Mouse (Mus musculus) limb, embryonic 15.5 days (tissue): Measurements from ENCODE around the gene Kbtbd13. TPM values are rescaled to one million over a fixed set of nuclear protein-coding genes. Genes with fewer than 3 reads are reported as not detected.
A peak's percentile ranks its signal among the peaks of the same experiment; 100 is the strongest.

Source experiments
- ATAC-seq: fragments of 200-750 bp; cut with Nextera tagmentation; 2 replicates; pipeline ENCODE4 v1.8.0; 2017; ENCODE audit warnings: low read depth, moderate TSS enrichment; ENCODE audit not compliant: insufficient number of reproducible peaks, low FRiP score, low TSS enrichment
- H3K27ac ChIP-seq: fragments of 300-500 bp; sonication (generic); 2 replicates; pipeline ENCODE4 v1.5.1; 2015; ENCODE audit warnings: moderate library complexity, mild to moderate bottlenecking, inconsistent platforms
- H3K27me3 ChIP-seq: fragments of 300-500 bp; sonication (generic); 2 replicates; pipeline ENCODE4 v1.6.1; 2015; ENCODE audit warnings: inconsistent platforms
- H3K36me3 ChIP-seq: fragments of 300-500 bp; sonication (generic); 2 replicates; pipeline ENCODE4 v1.6.1; 2015; ENCODE audit warnings: inconsistent platforms
- H3K4me1 ChIP-seq: fragments of 300-500 bp; sonication (generic); 2 replicates; pipeline ENCODE4 v1.6.1; 2015; ENCODE audit warnings: inconsistent platforms
- H3K4me2 ChIP-seq: fragments of 300-500 bp; sonication (generic); 2 replicates; pipeline ENCODE4 v1.6.1; 2015; ENCODE audit warnings: mild to moderate bottlenecking, inconsistent platforms
- H3K4me3 ChIP-seq: fragments of 300-500 bp; sonication (generic); 2 replicates; pipeline ENCODE4 v1.5.1; 2015; ENCODE audit warnings: mild to moderate bottlenecking, inconsistent platforms
- H3K9ac ChIP-seq: fragments of 300-500 bp; sonication (generic); 2 replicates; pipeline ENCODE4 v1.6.1; 2015; ENCODE audit warnings: inconsistent platforms
- H3K9me3 ChIP-seq: fragments of 300-500 bp; sonication (generic); 2 replicates; pipeline ENCODE4 v1.6.1; 2016; ENCODE audit warnings: inconsistent platforms
- WGBS: fragments of 180-500 bp; shearing (Covaris S2); methylation state at CpG from one replicate; pipeline ENCODE4 v1.1.7; 2015; 5-methylcytosine and 5-hydroxymethylcytosine counted together
- polyA plus RNA-seq: library from polyadenylated mRNA; unstranded; fragments of >200 nt; fragmentation: Nextera tagmentation; extraction: Ambion mirVana; gene quantifications from 2 replicates; pipeline ENCODE4 v1.2.1, GENCODE M21; 2015

The Kbtbd13 gene
- polyA plus RNA-seq, 1 experiment from 2014 or later: 1.9 TPM

DNA sequence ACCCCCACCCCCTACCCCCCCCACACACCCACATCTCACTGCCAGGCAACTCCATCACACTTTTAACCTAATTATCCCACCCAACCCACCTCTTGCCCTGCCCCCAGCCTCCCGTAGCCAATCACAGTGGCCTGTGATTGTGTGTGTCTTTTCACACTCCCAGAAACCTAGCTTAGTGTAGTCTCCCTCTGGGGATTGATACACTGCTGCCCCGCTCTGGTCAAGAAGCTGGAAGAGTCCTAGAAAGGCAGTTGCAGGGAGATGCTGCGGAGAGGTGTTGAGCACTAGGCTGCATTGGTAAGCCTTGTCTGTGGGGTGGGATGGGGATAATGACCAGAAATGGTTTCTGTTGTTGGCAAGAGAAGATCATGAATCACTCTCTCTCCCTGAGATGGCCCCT is 26.3 kb upstream of the Kbtbd13 start:
- ATAC-seq: no peak
- 31% methylated on average over 3 of the region's 3 CpGs for WGBS
- no peak overlapping the region for H3K27ac ChIP-seq

DNA sequence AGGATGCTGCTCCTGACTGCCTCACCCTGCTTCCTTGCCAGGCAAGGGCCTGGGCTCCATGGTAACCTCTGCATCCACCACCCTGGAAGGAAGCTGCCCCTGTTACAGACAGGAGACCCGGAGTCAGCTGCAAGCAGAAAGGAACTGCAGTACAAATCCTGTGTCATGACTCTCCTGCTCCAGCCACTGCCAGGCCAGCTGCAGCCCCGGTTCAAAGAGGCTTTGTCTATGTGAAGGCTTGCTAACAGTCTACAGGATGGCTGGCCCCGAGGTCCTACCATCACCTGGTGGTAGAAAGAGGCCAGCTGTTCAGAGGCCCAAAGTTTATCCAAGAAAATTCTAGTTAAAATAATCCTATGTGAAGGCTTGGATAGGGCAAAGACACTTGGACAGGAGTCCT is 19.9 kb upstream of the Kbtbd13 start:
- H3K27ac ChIP-seq: no peak overlapping the region
- no peak overlapping the region for H3K4me2 ChIP-seq
- H3K36me3 ChIP-seq: no peaks in the 10 kb centered on the region
- no peaks in the 10 kb centered on the region for H3K27me3 ChIP-seq
- H3K4me3 ChIP-seq: no peak overlapping the region
- no peak overlapping the region for H3K9ac ChIP-seq
- no peak for ATAC-seq
- H3K9me3 ChIP-seq: no peaks in the 10 kb centered on the region
- 63% methylated on average over 3 of the region's 3 CpGs for WGBS
- no peaks in the 10 kb centered on the region for H3K4me1 ChIP-seq

More for the DNA sequence above, 26.3 kb upstream of the Kbtbd13 start:
- H3K4me3 ChIP-seq: no peak overlapping the region
- H3K9ac ChIP-seq: no peak overlapping the region
- H3K27me3 ChIP-seq: no peaks in the 10 kb centered on the region
- no peak overlapping the region for H3K4me2 ChIP-seq
- no peaks in the 10 kb centered on the region for H3K9me3 ChIP-seq
- no peaks in the 10 kb centered on the region for H3K4me1 ChIP-seq
- H3K36me3 ChIP-seq: no peaks in the 10 kb centered on the region

DNA sequence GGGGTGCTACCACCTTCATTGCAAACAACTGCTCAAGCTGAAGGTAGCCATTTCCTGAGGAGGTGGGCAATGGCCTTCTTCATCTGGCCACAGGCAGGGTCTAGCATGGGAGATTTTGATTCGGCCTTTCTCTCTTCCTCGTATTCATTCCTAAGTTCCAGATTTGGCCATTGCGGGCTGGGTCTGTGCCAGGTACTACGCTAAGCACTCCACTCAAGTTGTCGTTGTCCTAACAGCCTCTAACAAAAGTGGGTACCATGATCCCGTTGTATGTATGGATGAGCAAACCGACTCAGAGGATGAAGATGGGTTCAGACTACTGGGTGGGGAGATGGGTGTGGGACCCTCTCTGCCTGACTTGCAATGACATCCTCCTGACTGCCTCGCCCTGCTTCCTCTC is 18.9 kb upstream of the Kbtbd13 start:
- no peak overlapping the region for H3K9ac ChIP-seq
- ATAC-seq: no peak
- no peaks in the 10 kb centered on the region for H3K4me1 ChIP-seq
- no peak overlapping the region for H3K4me3 ChIP-seq
- H3K27me3 ChIP-seq: no peaks in the 10 kb centered on the region
- no peaks in the 10 kb centered on the region for H3K36me3 ChIP-seq
- no peak overlapping the region for H3K4me2 ChIP-seq
- H3K9me3 ChIP-seq: no peaks in the 10 kb centered on the region
- 90% methylated on average over 8 of the region's 8 CpGs for WGBS
- no peak overlapping the region for H3K27ac ChIP-seq

DNA sequence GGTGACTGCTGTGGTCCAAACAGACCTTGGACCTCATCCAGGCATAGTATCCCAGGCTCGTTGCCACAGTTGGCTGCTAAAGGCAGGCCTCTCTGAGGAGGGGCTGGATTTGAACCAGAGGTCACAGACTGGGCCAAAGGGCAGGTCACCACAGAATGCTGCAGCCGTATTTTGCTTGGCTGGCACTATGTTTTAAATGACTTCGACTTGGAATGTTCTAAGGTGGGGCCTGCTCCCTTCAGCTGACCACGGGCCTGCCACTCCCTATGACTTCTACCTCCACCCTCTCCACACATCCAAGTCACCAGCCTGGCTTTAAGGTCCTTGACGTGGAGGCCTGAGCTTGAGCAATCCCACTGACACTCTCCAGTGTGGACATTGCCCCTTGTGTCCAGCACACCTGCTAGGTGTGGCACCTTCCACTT is 17.4 kb upstream of the Kbtbd13 start:
- Histone ChIP-seq H3K27me3 (no peaks in the 10 kb centered on the region), H3K9me3 (no peaks in the 10 kb centered on the region), H3K4me1 (no peaks in the 10 kb centered on the region), H3K36me3 (no peaks in the 10 kb centered on the region), H3K27ac (no peak overlapping the region), H3K4me2 (no peak overlapping the region), H3K4me3 (no peak overlapping the region), H3K9ac (no peak overlapping the region)
- 63% methylated on average over 5 of the region's 5 CpGs for WGBS
- no peak for ATAC-seq

DNA sequence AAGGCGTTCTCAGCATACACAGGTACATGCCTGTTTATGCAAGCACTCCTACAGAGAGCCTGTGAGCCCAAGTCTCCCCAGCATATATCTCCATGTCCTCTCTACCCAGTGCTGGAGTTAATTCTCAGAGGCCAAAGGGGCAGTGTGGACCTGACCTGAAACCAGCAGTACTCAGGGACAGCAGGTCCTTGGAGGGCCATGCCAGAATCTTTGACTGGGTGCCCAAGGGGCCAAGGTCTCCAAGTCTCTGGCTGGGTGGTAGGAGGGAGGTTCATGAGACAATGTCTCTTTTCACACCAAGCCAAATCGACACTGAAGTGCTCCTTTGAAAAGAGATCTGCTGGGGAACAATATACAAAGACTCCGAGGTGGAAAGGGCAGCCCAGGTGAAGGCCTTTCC is 16.4 kb upstream of the Kbtbd13 start:
- H3K4me1 ChIP-seq: no peaks in the 10 kb centered on the region

DNA sequence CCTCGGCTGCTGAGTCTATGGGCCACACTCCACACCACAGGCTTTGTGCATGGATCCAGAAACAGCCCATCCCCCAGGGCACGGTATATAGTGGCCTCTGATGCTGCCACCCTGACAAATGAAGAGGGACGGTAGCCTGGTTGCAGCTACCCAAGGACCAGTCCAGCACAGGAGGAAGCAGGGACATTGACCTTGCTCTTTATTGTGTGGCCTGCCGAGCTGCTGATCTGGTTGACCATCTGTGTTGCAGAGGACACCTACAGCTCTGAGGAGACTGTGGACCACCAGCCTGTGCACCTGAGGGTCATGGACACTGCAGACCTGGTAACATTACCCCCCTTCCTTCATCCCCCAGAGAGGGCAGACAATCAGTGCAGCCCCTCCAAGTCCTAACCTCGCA is 15.9 kb upstream of the Kbtbd13 start:
- Histone ChIP-seq H3K9ac (no peak overlapping the region), H3K4me3 (no peak overlapping the region), H3K27ac (no peak overlapping the region), H3K4me1 (no peaks in the 10 kb centered on the region), H3K36me3 (no peaks in the 10 kb centered on the region), H3K9me3 (no peaks in the 10 kb centered on the region), H3K27me3 (no peaks in the 10 kb centered on the region), H3K4me2 (no peak overlapping the region)
- ATAC-seq: no peak
- 77% methylated on average over 5 of the region's 5 CpGs for WGBS

More for the DNA sequence above, 16.4 kb upstream of the Kbtbd13 start:
- Histone ChIP-seq H3K9me3 (no peaks in the 10 kb centered on the region), H3K9ac (no peak overlapping the region), H3K27me3 (no peaks in the 10 kb centered on the region), H3K4me2 (no peak overlapping the region), H3K36me3 (no peaks in the 10 kb centered on the region), H3K4me3 (no peak overlapping the region), H3K27ac (no peak overlapping the region)
- WGBS: 80% methylated on average over 3 of the region's 3 CpGs
- ATAC-seq: no peak

DNA sequence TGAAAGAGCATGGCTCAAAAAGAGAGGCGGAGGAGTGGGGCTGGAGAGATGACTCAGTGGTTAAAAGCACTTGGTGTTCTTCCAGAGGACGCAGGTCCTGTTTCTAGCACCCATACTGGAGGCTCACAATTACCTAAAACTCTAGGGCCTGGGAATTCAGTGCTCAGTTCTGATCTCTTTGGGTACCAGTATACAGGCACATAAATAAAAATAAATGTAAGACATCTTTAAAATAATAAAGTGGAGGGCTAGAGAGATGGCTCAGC is 13.7 kb upstream of the Kbtbd13 start:
- no peak overlapping the region for H3K9ac ChIP-seq
- no peaks in the 10 kb centered on the region for H3K36me3 ChIP-seq
- H3K4me1 ChIP-seq: no peaks in the 10 kb centered on the region
- H3K4me2 ChIP-seq: no peak overlapping the region
- no peak overlapping the region for H3K27ac ChIP-seq
- H3K27me3 ChIP-seq: no peaks in the 10 kb centered on the region
- 78% methylated on average over 2 of the region's 2 CpGs for WGBS
- H3K9me3 ChIP-seq: no peaks in the 10 kb centered on the region
- no peak for ATAC-seq
- no peak overlapping the region for H3K4me3 ChIP-seq

DNA sequence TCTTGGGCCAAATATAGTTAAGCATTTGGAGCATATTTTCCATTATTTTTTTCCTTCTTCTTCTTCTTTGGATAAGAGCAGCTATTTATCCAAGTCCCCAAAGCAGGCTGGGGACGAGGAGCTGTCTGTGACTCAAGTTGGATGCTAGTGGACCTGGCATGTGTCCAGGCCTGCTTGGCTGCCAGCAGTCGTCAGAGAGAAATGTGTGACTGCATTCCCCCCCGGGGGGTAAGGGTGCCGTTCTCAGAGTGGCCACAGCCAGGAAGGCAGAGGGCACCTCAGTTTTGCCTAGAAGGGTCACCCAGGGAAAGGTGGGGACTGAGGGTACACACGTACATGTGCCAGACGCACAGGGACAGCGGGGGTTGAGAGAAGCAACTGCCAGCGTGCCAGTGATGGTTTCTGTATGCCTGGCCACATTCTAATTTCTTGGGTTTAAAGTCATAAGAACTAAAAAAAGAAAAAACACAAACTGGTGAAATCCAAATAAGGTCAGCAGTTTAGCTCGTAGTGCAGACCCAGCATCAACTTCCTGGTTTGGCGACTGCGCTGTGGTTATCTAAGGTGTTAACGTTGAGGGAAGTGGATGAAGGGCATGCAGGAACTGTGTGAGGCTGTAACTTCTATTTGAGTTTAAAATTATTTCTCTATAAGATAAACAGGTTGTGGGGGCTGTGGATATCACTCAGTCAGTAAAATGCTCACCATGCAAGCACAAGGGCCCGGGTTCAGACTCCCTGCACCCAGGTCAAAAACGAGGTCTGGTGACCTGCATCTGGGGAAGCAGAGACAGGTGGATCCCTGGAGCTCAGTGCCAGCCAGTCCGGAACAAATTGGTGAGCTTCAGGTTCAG is 13.1 kb upstream of the Kbtbd13 start:
- Histone ChIP-seq H3K27ac (no peak overlapping the region), H3K9me3 (no peaks in the 10 kb centered on the region), H3K4me2 (no peak overlapping the region), H3K4me3 (no peak overlapping the region), H3K27me3 (no peaks in the 10 kb centered on the region), H3K4me1 (no peaks in the 10 kb centered on the region), H3K9ac (no peak overlapping the region), H3K36me3 (no peaks in the 10 kb centered on the region)
- no peak for ATAC-seq
- WGBS: 61% methylated on average over 15 of the region's 15 CpGs

DNA sequence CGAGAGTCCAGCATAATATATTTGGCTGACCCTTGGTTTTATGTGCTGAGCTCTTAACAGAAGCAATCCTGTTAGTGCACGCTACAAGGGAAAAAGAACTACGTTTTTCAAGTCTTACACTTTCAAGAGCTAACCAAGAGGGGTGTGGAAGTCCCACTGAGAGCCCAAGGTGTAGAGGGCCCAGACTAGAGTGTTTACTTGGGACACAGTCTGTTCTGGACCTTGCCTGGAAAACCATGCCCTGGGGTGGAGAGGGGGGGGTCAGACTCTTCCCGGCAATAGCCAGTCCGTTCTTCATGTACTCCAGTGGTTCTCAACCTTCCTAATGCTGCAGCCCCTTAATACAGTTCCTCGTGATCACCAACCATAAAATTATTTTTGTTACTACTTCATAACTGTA is 8.5 kb upstream of the Kbtbd13 start:
- H3K9ac ChIP-seq: no peak overlapping the region
- ATAC-seq: no peak
- no peaks in the 10 kb centered on the region for H3K9me3 ChIP-seq
- H3K27me3 ChIP-seq: no peaks in the 10 kb centered on the region
- H3K4me2 ChIP-seq: no peak overlapping the region
- peaks cover 8% of the 10 kb centered on the region for H3K4me1 ChIP-seq
- H3K4me3 ChIP-seq: no peak overlapping the region
- H3K36me3 ChIP-seq: no peaks in the 10 kb centered on the region
- WGBS: 86% methylated on average over 6 of the region's 6 CpGs
- H3K27ac ChIP-seq: no peak overlapping the region

DNA sequence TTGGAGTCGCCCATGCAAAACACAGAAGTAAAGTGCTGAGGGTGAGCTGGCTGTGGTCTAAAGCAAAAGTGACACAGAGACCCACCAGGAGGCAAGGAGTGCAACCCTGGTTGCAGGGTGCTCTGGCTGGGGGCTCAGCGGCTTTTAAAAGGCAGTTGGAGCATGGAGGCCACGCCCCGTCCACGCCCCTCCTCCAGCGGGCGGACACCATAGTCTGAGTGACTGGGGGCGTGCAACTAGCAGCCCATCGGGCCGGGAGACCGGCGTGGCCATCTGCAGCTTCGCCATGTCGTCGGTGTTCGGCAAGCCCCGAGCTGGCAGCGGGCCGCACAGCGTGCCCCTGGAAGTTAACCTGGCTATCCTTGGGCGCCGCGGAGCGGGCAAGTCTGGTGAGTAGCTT is 6.8 kb upstream of the Kbtbd13 start, which contains the start of gene Rasl12:
Gene Rasl12 (plus strand): TSS at position 228 of the 400 bp plus-strand sequence.
- 0 out of 2 replicates have a peak, but pooled peaks cover 3% of the 10 kb centered on the region for H3K27me3 ChIP-seq
- H3K4me3 ChIP-seq: peak within 1 kb of the TSS; percentile 51
- ATAC-seq: peak; percentile 80; the same call in 1 of the 2 replicates
- H3K27ac ChIP-seq: no peak within 1 kb of the TSS
- H3K36me3 ChIP-seq: no peaks in the 10 kb centered on the region
- 2% methylated on average over 23 of the region's 24 CpGs for WGBS
- H3K9ac ChIP-seq: peak within 1 kb of the TSS; percentile 35; the same call in 1 of the 2 replicates
- peak within 1 kb of the TSS; percentile 77 for H3K4me2 ChIP-seq
- peaks cover 8% of the 10 kb centered on the region for H3K4me1 ChIP-seq
- H3K9me3 ChIP-seq: no peaks in the 10 kb centered on the region

DNA sequence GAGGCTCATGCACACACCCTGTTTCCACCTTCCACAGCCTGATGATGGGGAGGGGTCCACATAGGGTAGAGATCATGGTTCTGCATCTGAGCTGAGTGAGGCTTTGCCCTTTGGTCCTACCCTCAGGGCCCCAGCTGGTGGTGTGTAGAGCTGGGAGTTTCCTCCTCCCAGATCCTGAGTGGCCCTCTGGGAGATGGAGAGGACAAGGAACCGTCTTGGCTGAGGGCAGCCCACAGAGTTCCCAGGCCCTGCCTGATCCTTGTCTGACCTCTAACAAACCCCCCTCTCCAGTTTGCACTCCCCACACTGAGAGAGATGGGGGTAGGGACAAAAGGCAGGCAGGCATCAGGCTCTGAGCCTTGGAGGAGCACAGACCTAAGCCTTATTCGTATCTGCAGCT is 2.9 kb upstream of the Kbtbd13 start:
- WGBS: 71% methylated on average over 2 of the region's 2 CpGs
- Histone ChIP-seq H3K4me3 (no peak overlapping the region), H3K4me1 (peaks cover 19% of the 10 kb centered on the region), H3K4me2 (no peak overlapping the region), H3K27me3 (peaks cover 38% of the 10 kb centered on the region), H3K9ac (no peak overlapping the region), H3K9me3 (no peaks in the 10 kb centered on the region), H3K36me3 (no peaks in the 10 kb centered on the region), H3K27ac (no peak overlapping the region)
- no peak for ATAC-seq

DNA sequence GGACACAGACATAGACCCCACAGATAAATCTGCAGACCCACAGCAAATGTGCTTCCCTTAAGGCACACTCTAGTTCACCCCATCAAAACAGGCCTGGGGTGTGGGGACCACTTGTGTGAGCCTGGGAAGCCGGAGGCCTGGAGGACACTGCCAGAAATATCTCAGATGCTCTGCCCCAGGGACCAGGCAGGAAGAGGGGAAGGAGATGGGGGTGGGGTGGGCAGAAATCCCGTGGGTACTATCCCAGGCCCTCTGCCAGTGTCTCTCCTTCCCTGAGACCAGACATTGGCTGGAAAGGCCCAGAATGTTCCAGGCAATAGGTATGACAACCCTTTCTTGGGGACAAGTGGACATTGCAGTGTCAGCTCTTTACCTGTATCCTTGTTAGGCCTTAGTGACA is 2.2 kb upstream of the Kbtbd13 start:
- Histone ChIP-seq H3K4me1 (peaks cover 16% of the 10 kb centered on the region), H3K27me3 (peaks cover 43% of the 10 kb centered on the region)

More for the DNA sequence above, 2.2 kb upstream of the Kbtbd13 start:
- Histone ChIP-seq H3K36me3 (no peaks in the 10 kb centered on the region), H3K4me2 (no peak overlapping the region), H3K9me3 (no peaks in the 10 kb centered on the region), H3K9ac (no peak overlapping the region), H3K27ac (no peak overlapping the region), H3K4me3 (no peak overlapping the region)
- 61% methylated on average over 2 of the region's 2 CpGs for WGBS
- no peak for ATAC-seq
